Mouse (Mus musculus) forebrain, embryonic 14.5 days (tissue): ENCODE results near the gene Stk40. TPM values are rescaled to one million over a fixed set of nuclear protein-coding genes. Genes with fewer than 3 reads are reported as not detected.

Experiments
- ATAC-seq: fragments of 200-750 bp; cut with Nextera tagmentation; 2 replicates; pipeline ENCODE4 v1.8.0; 2017; ENCODE audit warnings: mild to moderate bottlenecking, moderate library complexity
- DNase-seq: peaks from one replicate; pipeline ENCODE4 v3.0.0-alpha.2; 2015; ENCODE audit warnings: low spot score
- H3K27ac ChIP-seq: fragments of 300-500 bp; sonication (generic); 2 replicates; pipeline ENCODE4 v1.5.1; 2014; ENCODE audit warnings: low read depth, mild to moderate bottlenecking, control low read depth, low read length, moderate library complexity
- H3K27me3 ChIP-seq: fragments of 300-500 bp; sonication (generic); replicated peaks from 2 replicates; pipeline ENCODE4 v1.6.1; 2014; ENCODE audit warnings: low read length, control low read depth, mixed read lengths; ENCODE audit not compliant: control insufficient read depth, insufficient read depth
- H3K36me3 ChIP-seq: fragments of 300-500 bp; sonication (generic); 2 replicates; pipeline ENCODE4 v1.6.1; 2014; ENCODE audit warnings: low read length, control low read depth; ENCODE audit not compliant: control insufficient read depth, insufficient read depth
- H3K4me1 ChIP-seq: fragments of 300-500 bp; sonication (generic); 2 replicates; pipeline ENCODE4 v1.6.1; 2014; ENCODE audit warnings: antibody characterized with exemption, low read length, control low read depth; ENCODE audit not compliant: control insufficient read depth, insufficient read depth
- H3K4me2 ChIP-seq: fragments of 300-500 bp; sonication (generic); 2 replicates; pipeline ENCODE4 v1.6.1; 2014; ENCODE audit warnings: mild to moderate bottlenecking, control low read depth, low read length
- H3K4me3 ChIP-seq: fragments of 300-500 bp; sonication (generic); 2 replicates; pipeline ENCODE4 v1.5.1; 2014; ENCODE audit warnings: low read depth, low read length, control low read depth
- H3K9ac ChIP-seq: fragments of 300-500 bp; sonication (generic); 2 replicates; pipeline ENCODE4 v1.6.1; 2014; ENCODE audit warnings: mild to moderate bottlenecking, low read length, control low read depth, moderate library complexity
- H3K9me3 ChIP-seq: fragments of 300-500 bp; sonication (generic); replicated peaks from 2 replicates; pipeline ENCODE4 v1.6.1; 2016; ENCODE audit warnings: low read length, control low read depth, mixed read lengths; ENCODE audit not compliant: control insufficient read depth
- WGBS: fragments of 180-500 bp; shearing (Covaris S2); extraction: QIAGEN DNeasy Blood & Tissue Kit; methylation state at CpG from one replicate; pipeline ENCODE4 v1.1.7; 2014; 5-methylcytosine and 5-hydroxymethylcytosine counted together
- polyA plus RNA-seq: library from polyadenylated mRNA; unstranded; fragments of >200 nt; fragmentation: Nextera tagmentation; extraction: Ambion mirVana; gene quantifications from 2 replicates; pipeline ENCODE4 v1.2.1, GENCODE M21; 2014

Stk40 gene
- polyA plus RNA-seq, 1 experiment from 2014 or later = 22.2 TPM

DNA sequence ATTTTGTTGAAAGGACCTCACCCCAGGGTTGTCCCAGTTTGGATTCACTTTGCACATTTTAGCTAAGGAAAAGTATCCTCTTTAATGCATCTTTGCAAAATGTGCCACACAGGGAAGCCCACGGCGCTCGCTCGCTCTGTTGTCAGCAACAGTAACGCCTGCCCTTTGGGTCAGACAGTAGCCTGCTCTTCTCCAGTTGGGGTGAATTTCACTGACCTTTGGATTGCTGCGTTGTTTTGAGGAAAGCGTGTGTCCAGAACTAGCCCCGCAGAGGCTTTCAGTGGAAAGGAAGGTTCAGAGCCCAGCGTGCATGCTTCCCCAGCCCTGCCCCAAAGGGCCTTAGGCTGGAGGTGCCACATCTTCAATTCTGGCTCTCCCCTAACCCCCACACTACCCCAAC, 11.7 kb downstream of the Stk40 start:
- Histone ChIP-seq H3K36me3 (no peaks in the 10 kb centered on the region), H3K4me1 (peaks cover 7% of the 10 kb centered on the region; the same call in 1 of the 2 replicates), H3K27ac (no peak overlapping the region), H3K9me3 (no peaks in the 10 kb centered on the region), H3K4me2 (no peak overlapping the region), H3K27me3 (no peaks in the 10 kb centered on the region), H3K9ac (no peak overlapping the region), H3K4me3 (no peak overlapping the region)
- DNase-seq (no peak), ATAC-seq (no peak)
- 91% methylated on average over 9 of the region's 9 CpGs for WGBS

DNA sequence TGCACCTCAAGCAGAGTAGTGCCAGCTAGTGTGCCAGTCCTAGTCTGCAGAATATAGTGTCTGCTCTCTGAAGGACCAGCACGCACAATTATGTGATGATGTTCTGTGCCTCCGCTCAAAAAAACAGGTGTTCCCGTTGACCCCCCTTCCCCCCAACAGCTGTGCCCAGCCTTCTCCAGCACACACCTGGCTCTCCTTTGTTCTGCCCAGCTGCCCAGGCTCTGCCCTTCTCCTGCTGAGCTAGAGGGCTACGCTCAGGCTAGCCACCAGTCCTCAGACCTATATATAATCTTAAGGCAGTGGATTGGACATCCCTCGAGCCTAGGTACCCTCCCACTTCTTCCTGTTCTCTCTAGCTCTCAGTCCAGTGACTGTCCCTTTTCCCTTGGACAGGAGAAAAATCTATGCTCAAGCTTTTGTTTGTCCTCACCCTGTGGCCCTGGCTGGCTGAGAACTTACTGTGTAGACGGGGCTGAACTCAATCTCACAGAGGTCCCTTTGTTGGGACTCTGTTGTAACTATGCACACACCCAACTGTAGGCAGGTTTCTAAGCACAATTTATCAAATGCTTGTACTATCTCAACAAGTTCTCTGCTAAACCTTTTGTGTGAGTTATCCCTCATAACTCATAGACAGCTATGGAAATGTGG, 12.2 kb downstream of the Stk40 start:
- H3K9ac ChIP-seq = no peak overlapping the region
- H3K9me3 ChIP-seq = no peaks in the 10 kb centered on the region; the same call in 1 of the 2 replicates
- H3K27me3 ChIP-seq = no peaks in the 10 kb centered on the region
- H3K27ac ChIP-seq = no peak overlapping the region
- H3K4me2 ChIP-seq = no peak overlapping the region
- no peak for ATAC-seq
- H3K4me1 ChIP-seq = 0 out of 2 replicates have a peak, but pooled peaks cover 2% of the 10 kb centered on the region
- DNase-seq = no peak
- WGBS = 80% methylated on average over 6 of the region's 6 CpGs
- H3K36me3 ChIP-seq = no peaks in the 10 kb centered on the region
- H3K4me3 ChIP-seq = no peak overlapping the region

DNA sequence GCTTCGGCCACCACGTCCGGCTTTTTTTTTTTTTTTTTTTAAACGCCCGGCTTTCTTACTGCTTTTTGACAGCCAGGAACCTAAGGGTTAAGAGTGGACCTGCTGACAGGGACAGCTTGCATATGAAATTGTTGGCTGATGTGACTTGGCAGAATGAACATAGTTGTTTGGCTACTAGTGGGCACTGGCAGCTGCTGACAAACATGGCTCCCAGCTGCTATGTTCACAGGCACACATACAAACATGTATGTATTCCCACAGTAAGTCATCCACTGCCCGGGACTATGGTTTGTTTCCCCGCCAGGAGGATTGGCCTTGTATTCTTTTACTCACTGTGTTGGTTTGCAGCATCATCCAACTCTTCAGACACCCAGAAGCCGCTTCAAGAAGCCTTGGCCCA, 13.4 kb downstream of the Stk40 start:
- Histone ChIP-seq H3K27ac (no peak overlapping the region; the same call in 1 of the 2 replicates), H3K4me2 (no peak overlapping the region), H3K36me3 (no peaks in the 10 kb centered on the region), H3K4me3 (no peak overlapping the region), H3K9me3 (no peaks in the 10 kb centered on the region; the same call in 1 of the 2 replicates), H3K27me3 (no peaks in the 10 kb centered on the region), H3K9ac (no peak overlapping the region), H3K4me1 (no peaks in the 10 kb centered on the region)
- DNase-seq (no peak), ATAC-seq (no peak)
- WGBS = 88% methylated on average over 8 of the region's 8 CpGs

GRCm38 (mm10) chr4:126118651-126119050, 14.9 kb downstream of the Stk40 start:
- Histone ChIP-seq H3K9me3 (no peaks in the 10 kb centered on the region; the same call in 1 of the 2 replicates), H3K4me3 (no peak overlapping the region), H3K27ac (peak overlapping the region; percentile 70), H3K27me3 (no peaks in the 10 kb centered on the region), H3K9ac (no peak overlapping the region), H3K4me1 (no peaks in the 10 kb centered on the region), H3K4me2 (no peak overlapping the region), H3K36me3 (0 out of 2 replicates have a peak, but pooled peaks cover 4% of the 10 kb centered on the region)
- ATAC-seq = peak; percentile 61; the same call in 1 of the 2 replicates
- WGBS = 76% methylated on average over 4 of the region's 4 CpGs
- peak; percentile 46 for DNase-seq

DNA sequence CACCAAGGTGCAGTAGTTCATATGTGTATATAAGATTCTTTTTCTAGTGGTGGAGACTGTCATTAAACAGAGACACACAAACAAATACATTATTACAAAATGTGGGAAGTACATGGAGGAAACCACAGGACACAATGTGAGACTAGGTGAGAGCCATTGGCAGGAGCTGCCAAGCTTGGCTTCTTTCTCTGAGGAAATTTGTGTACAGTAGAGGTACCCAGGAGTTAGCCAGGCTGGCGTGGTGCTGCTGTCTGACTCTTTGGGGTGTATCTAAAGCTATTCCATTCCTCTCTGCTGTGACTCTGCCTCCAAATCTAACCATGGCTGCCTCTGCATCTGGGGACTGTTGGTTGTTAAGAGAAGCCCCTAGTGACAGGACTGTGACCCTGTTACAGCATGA, 15.3 kb downstream of the Stk40 start:
- H3K4me3 ChIP-seq = no peak overlapping the region
- no peak for ATAC-seq
- no peak overlapping the region for H3K4me2 ChIP-seq
- no peak for DNase-seq
- no peaks in the 10 kb centered on the region for H3K4me1 ChIP-seq
- no peak overlapping the region for H3K9ac ChIP-seq
- H3K27ac ChIP-seq = peak overlapping the region; percentile 70
- H3K9me3 ChIP-seq = no peaks in the 10 kb centered on the region; the same call in 1 of the 2 replicates
- H3K36me3 ChIP-seq = peaks cover 6% of the 10 kb centered on the region; the same call in 1 of the 2 replicates
- H3K27me3 ChIP-seq = no peaks in the 10 kb centered on the region
- WGBS = 89% methylated on average over 1 of the region's 1 CpGs

GRCm38 (mm10) chr4:126120052-126120451, 16.3 kb downstream of the Stk40 start:
- Histone ChIP-seq H3K36me3 (peaks cover 16% of the 10 kb centered on the region; the same call in 1 of the 2 replicates), H3K4me2 (no peak overlapping the region), H3K4me3 (no peak overlapping the region), H3K4me1 (no peaks in the 10 kb centered on the region), H3K27me3 (no peaks in the 10 kb centered on the region), H3K9ac (no peak overlapping the region), H3K27ac (no peak overlapping the region), H3K9me3 (no peaks in the 10 kb centered on the region; the same call in 1 of the 2 replicates)
- WGBS = 85% methylated on average over 5 of the region's 5 CpGs
- DNase-seq (no peak), ATAC-seq (no peak)

DNA sequence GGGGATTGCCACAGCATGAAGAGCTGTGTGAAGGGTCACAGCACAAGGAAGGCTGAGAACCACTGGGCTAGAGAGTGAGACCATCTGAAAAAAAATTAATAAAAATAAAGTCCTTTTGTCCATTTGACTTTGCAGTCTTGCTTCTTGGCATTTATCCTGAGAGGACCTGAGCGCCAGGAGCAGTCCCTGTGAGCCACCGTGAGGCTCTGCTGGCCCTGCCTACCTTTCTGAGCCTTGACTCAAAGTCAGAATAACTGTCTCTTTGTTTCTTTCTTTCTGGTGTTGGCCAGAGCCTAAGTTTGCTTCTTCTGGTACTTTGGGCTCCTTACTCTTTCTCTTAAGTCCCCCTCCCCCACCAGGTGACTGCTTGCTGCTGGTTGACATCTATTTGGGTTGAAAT, 16.7 kb downstream of the Stk40 start:
- peaks cover 20% of the 10 kb centered on the region for H3K36me3 ChIP-seq
- DNase-seq (no peak), ATAC-seq (no peak)
- H3K9me3 ChIP-seq = no peaks in the 10 kb centered on the region; the same call in 1 of the 2 replicates
- H3K27ac ChIP-seq = no peak overlapping the region
- H3K4me3 ChIP-seq = no peak overlapping the region
- 92% methylated on average over 2 of the region's 2 CpGs for WGBS
- H3K4me2 ChIP-seq = no peak overlapping the region
- no peaks in the 10 kb centered on the region for H3K4me1 ChIP-seq
- H3K9ac ChIP-seq = no peak overlapping the region
- H3K27me3 ChIP-seq = no peaks in the 10 kb centered on the region

DNA sequence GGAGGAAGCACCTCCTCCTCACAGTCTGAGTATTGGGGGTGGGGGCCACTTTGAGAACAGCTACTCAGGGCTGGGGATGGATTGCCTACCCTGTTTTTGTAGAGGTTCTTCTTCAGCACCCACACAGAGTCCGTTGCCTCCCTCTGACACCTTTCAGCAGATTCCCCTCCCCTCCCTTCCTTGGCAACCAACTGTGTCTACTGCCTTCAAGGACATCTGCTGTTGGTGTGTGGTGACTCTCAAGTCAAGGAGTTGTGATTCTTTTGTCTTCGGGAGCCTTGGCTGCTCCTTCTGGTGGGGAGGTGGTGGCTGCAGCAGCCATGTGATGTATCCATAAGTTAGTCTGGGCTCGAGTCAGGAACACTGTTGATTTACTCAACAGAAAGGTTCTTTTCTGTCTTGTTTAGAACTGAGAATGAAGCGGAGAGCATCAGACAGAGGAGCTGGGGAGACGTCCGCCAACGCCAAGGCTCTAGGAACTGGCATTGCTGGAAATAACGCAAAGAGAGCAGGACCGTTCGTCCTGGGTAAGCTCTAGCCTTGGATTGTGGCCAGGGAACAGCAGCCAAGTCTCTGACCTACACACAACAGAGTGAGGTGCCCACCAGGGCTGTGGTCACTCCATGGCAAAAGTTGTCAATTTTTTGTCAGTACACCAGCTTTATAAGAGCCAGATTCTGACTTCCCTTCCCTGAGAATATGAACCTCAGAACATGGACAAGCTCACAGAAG, 19.7 kb downstream of the Stk40 start:
- Histone ChIP-seq H3K4me2 (no peak overlapping the region), H3K4me3 (no peak overlapping the region), H3K4me1 (no peaks in the 10 kb centered on the region), H3K27me3 (no peaks in the 10 kb centered on the region), H3K9me3 (no peaks in the 10 kb centered on the region; the same call in 1 of the 2 replicates), H3K9ac (no peak overlapping the region), H3K27ac (0 out of 2 replicates have a peak overlapping the region, but pooled peaks have one; percentile 5), H3K36me3 (peaks cover 42% of the 10 kb centered on the region)
- WGBS = 83% methylated on average over 10 of the region's 10 CpGs
- DNase-seq (no peak), ATAC-seq (no peak)

GRCm38 (mm10) chr4:126130502-126130901, 26.7 kb downstream of the Stk40 start:
- H3K27ac ChIP-seq = no peak overlapping the region
- 84% methylated on average over 11 of the region's 11 CpGs for WGBS

More at GRCm38 (mm10) chr4:126130502-126130901, 26.7 kb downstream of the Stk40 start:
- Histone ChIP-seq H3K9ac (no peak overlapping the region), H3K4me1 (peaks cover 4% of the 10 kb centered on the region), H3K9me3 (no peaks in the 10 kb centered on the region), H3K36me3 (peaks cover 57% of the 10 kb centered on the region), H3K4me3 (no peak overlapping the region), H3K27me3 (no peaks in the 10 kb centered on the region), H3K4me2 (no peak overlapping the region)
- ATAC-seq (no peak), DNase-seq (no peak)
